Mouse (Mus musculus) embryonic fibroblast, embryonic 13.5 days (primary cell): ENCODE measurements at regions not wholly inside any gene's neighbourhood (a gene's known extent, or its start where the extent isn't known, plus 50 kb on each side); places are given as distances from the start of the nearest gene placed in this dataset.

Experiments
- CTCF ChIP-seq: IDR thresholded peaks from 2 replicates; pipeline ENCODE4 v1.5.1; 2011; ENCODE audit warnings: mild to moderate bottlenecking, control low read depth, low read length, moderate library complexity, borderline replicate concordance; ENCODE audit not compliant: insufficient read depth
- POLR2A ChIP-seq: IDR thresholded peaks from 2 replicates; pipeline ENCODE4 v1.6.1; 2011; ENCODE audit warnings: low read depth, mild to moderate bottlenecking, control low read depth, low read length, moderate library complexity

GRCm38 (mm10) chr6:17206932-17207331 lies 74.1 kb upstream of the Cav2 start:
- TF ChIP-seq POLR2A: no peak
- no peak for TF ChIP-seq CTCF
